Mouse (Mus musculus) G1E (cell line): Measurements from ENCODE around the gene Hoxd8. TPM values are rescaled to one million over a fixed set of nuclear protein-coding genes. Genes with fewer than 3 reads are reported as not detected.

Source experiments
- ATAC-seq: 2 replicates; pipeline ENCODE4 v1.8.0; 2016; ENCODE audit warnings: mild to moderate bottlenecking; ENCODE audit not compliant: insufficient number of reproducible peaks, poor library complexity, low FRiP score, severe bottlenecking; ENCODE audit errors: extremely low read depth
- DNase-seq: peaks from one replicate; pipeline ENCODE4 v3.0.0; 2012; ENCODE audit warnings: low spot score
- H3K27me3 ChIP-seq: 2 replicates; pipeline ENCODE4 v1.6.1; 2012; ENCODE audit warnings: mild to moderate bottlenecking, low read length, inconsistent platforms; ENCODE audit not compliant: insufficient read depth
- H3K36me3 ChIP-seq: replicated peaks from 2 replicates; pipeline ENCODE3; 2012; ENCODE audit warnings: mild to moderate bottlenecking, inconsistent platforms
- H3K4me1 ChIP-seq: 2 replicates; pipeline ENCODE4 v1.6.1; 2012; ENCODE audit warnings: low read depth, low read length, inconsistent platforms, mixed read lengths; ENCODE audit not compliant: insufficient read depth
- H3K4me3 ChIP-seq: 2 replicates; pipeline ENCODE4 v1.5.1; 2012; ENCODE audit warnings: low read depth, mild to moderate bottlenecking, inconsistent platforms, low read length, moderate library complexity, mixed read lengths
- H3K9me3 ChIP-seq: replicated peaks from 2 replicates; pipeline ENCODE4 v1.6.1; 2012; ENCODE audit warnings: inconsistent platforms
- CTCF ChIP-seq: IDR thresholded peaks from 2 replicates; pipeline ENCODE4 v1.5.1; 2012; ENCODE audit warnings: low read depth, low read length, inconsistent platforms, mixed read lengths
- GATA1 ChIP-seq: IDR thresholded peaks from 2 replicates; pipeline ENCODE4 v1.6.1; 2012; ENCODE audit warnings: borderline replicate concordance, low read length, inconsistent platforms, mixed read lengths
- GATA2 ChIP-seq: IDR thresholded peaks from 2 replicates; pipeline ENCODE4 v1.6.1; 2012; ENCODE audit warnings: low read depth, low read length, inconsistent platforms, borderline replicate concordance
- POLR2AphosphoS5 ChIP-seq: IDR thresholded peaks from 2 replicates; pipeline ENCODE4 v1.6.1; 2012; ENCODE audit warnings: low read depth, low read length, inconsistent platforms; ENCODE audit not compliant: insufficient replicate concordance
- TAL1 ChIP-seq: conservative IDR thresholded peaks from 2 replicates; pipeline ENCODE4 v1.6.1; 2012; ENCODE audit warnings: low read depth, low read length, inconsistent platforms, mixed read lengths
- polyA plus RNA-seq: library from polyadenylated mRNA; stranded (reverse); fragments of >175 nt; gene quantifications from 2 replicates; pipeline ENCODE4 v1.2.3, GENCODE M21; 2012
- total RNA-seq, 2 experiments: library from RNA; stranded (forward) in 1 of 2; stranded (reverse) in 1 of 2; fragments of 200-1000 nt in 1 of 2; fragments of >200 nt in 1 of 2; fragmentation: Nextera tagmentation in 1 of 2; gene quantifications; 2 replicates each; pipeline ENCODE4 v1.2.3; 2014 to 2017

The Hoxd8 gene
- total and polyA plus RNA-seq, 3 experiments, result not detected

DNA sequence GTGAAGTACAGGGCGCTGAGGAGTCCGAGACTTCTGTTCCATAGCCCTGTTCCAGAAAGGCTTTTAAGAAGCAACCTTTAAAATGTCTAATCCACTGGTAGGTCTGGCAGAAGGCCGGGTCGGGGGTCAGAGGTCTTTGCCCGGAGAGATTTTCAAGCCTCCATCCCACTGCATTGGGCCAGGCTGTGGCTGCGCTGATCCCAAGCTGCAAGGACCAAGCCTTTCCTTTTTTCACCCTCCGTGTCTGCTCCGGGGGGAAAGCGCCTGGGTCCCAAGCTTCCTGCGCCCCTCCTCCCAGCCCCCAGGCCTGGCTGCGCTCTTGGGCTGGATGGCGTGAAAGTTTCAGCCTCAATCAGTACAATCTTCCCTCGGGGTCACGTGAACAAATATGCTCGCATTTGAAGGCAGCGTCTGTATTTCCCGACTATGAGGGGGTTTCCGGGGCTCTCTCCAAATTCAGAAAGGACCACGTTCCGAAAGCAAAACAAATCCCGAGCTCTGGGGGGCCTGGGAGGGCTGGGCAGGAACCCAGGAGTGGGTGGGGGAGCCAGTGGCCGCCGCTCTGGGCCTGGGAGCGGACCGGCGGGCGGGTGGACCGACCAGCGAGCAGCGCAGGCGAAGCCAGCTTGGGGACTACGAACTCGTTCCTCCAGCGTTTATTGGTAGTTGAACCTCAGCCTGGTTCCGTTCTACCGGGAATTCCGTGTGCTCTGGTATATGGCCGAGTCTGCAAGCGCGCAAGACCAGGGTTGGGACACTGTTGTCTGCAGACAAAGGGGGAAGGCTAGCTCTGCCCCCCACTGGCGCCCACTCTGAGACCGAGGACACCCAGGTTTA, 31.7 kb downstream of the Hoxd8 start:
- ATAC-seq (no peak), DNase-seq (no peak)
- TF ChIP-seq GATA2 (no peak), CTCF (no peak), GATA1 (no peak), POLR2AphosphoS5 (no peak), TAL1 (no peak)
- Histone ChIP-seq H3K36me3 (no peaks in the 10 kb centered on the region), H3K9me3 (no peaks in the 10 kb centered on the region), H3K4me3 (no peak overlapping the region), H3K27me3 (peaks cover 84% of the 10 kb centered on the region), H3K4me1 (peaks cover 9% of the 10 kb centered on the region)

DNA sequence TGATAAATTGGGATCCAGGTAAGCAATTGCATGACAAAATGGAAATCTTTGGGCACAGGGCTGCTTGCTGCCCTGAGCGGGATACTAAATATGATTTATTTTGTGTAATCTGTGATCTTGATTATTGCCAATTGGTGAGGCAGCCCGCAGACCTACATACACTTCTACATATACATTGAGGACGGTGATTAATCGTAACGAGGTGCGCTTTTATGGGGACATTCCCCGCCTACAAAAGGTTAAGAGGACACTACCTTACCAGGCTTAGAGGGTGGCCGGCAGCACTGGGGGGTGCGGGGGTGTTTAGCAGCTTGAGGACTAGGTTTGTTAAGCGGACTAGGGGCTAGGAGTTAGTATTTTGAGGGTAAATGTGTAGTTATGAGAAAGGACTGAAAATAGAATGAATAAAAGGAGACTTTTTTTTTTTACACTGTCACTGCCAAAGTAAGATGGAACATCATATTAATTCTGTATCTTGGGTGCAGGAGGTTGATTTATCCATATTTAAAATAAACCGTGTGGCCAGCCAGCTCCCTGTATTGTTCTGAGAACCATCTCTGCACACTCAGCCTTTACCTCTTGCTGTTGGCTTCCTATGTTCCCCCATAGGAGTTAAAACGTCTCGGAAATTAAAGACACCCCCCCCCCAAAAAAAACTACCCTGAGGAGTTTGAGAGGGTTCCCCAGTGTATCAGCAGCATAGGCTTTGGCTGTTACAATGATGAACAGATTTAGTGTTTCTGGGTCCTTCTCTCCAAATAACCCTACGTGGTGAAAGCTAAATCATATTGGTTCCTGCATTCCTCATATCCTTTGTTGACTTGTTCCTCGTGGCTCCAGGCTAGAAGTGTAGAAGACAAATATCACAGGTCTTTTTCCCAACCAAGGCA, 32.5 kb downstream of the Hoxd8 start:
- no peak for TF ChIP-seq GATA1
- no peak for TF ChIP-seq GATA2
- no peak for TF ChIP-seq POLR2AphosphoS5
- no peak for TF ChIP-seq CTCF
- no peak for TF ChIP-seq TAL1
- Histone ChIP-seq H3K4me1 (peaks cover 9% of the 10 kb centered on the region), H3K36me3 (no peaks in the 10 kb centered on the region), H3K4me3 (no peak overlapping the region), H3K27me3 (peaks cover 83% of the 10 kb centered on the region), H3K9me3 (no peaks in the 10 kb centered on the region)
- ATAC-seq (no peak), DNase-seq (no peak)

DNA sequence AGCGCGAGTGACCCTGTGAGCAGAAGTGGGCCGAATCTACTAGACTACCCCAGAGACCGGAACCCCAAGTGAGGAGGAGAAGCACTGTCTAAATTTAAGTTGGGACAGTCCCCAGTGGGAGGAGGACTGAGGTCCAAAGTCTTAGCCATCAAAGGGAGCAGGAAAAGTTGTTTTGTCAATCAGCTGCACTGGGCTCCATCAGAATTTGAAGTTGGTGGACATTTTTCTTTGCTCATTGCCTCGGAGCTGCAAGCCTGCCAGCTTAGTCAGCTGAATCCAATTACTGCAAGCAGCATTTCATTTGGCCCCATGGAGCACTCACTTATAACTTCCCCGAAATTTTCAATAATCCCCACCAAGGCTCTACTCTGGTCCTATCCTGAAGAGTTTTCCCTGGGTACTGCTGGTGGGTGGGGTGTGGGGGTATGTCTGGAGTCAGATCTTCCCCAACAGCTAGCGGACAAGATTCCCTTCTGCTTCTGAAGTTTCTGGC, 33.2 kb downstream of the Hoxd8 start:
- TF ChIP-seq GATA2 (no peak), POLR2AphosphoS5 (no peak), GATA1 (no peak), CTCF (no peak), TAL1 (no peak)
- Histone ChIP-seq H3K27me3 (peaks cover 78% of the 10 kb centered on the region), H3K36me3 (no peaks in the 10 kb centered on the region), H3K9me3 (no peaks in the 10 kb centered on the region), H3K4me3 (no peak overlapping the region), H3K4me1 (peaks cover 7% of the 10 kb centered on the region)
- ATAC-seq (no peak), DNase-seq (no peak)

DNA sequence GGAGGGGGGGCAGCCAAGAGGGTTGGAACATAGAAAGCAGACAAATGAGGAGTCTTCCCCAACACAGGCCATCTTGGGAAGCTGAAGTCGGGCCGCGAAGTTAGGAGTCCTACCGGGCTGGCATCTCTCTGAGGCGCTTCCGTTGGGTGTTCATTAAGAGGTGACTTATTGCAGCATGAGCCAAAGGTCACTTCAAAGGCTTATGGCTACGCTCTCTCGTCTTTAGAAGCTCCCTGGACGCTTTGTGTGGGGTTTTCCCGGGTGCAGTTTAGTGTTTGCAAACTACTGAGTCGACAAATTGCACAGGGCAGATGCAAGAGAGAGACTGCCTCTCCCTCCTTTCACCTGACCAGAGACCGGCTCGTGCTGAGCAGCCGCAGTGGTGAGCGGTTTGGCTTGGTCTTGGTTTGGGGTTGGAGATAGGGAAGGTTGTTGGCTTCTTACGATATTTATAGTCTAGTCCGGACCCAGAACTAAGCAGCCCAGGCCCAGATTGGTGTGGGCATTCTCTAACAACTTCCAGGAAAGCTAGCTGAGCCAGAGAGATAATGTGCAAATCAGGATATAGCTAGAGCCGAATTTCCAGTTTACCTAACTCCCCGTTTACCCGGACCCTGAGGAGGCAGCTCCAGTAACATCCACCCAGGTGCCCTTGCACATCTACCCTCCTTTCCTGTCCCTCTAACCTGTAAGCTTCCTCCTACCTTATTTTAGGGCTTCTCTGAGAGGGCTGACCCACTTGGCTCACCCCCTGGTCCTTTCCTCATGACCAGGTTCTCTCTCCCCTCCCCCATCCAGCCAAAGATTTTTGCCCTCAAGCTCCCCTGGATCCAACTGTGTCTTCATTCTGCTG, 34.4 kb downstream of the Hoxd8 start:
- ATAC-seq (no peak), DNase-seq (no peak)
- no peak for TF ChIP-seq GATA1
- TF ChIP-seq POLR2AphosphoS5, result no peak
- TF ChIP-seq TAL1, result no peak
- no peak for TF ChIP-seq GATA2
- TF ChIP-seq CTCF, result no peak
- H3K36me3 ChIP-seq, result no peaks in the 10 kb centered on the region
- peaks cover 74% of the 10 kb centered on the region for H3K27me3 ChIP-seq
- H3K4me3 ChIP-seq, result no peak overlapping the region
- no peaks in the 10 kb centered on the region for H3K9me3 ChIP-seq
- H3K4me1 ChIP-seq, result peaks cover 4% of the 10 kb centered on the region

DNA sequence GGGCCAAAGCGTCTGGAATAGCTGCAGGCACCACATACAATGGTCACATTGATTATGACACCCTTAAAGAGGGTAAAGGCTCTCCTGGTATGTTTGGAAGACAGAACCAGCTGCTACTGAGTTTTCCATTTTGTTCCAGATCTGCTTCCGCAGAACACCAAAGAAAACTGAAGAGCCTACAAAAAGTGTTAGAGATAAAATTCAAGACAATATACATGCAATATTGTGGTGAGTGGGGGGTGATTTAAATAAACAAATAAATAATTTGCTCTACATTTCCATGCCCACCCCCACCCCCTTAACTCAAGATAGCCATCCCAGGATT, 35.0 kb downstream of the Hoxd8 start:
- Histone ChIP-seq H3K4me3 (no peak overlapping the region), H3K36me3 (no peaks in the 10 kb centered on the region), H3K27me3 (peaks cover 74% of the 10 kb centered on the region), H3K4me1 (peaks cover 2% of the 10 kb centered on the region; the same call in 1 of the 2 replicates), H3K9me3 (no peaks in the 10 kb centered on the region)
- TF ChIP-seq GATA1 (no peak), TAL1 (no peak), POLR2AphosphoS5 (no peak), GATA2 (no peak), CTCF (no peak)
- no peak for DNase-seq
- ATAC-seq, result no peak

GRCm38 (mm10) chr2:74739869-74740268, 35.5 kb downstream of the Hoxd8 start:
- ATAC-seq (no peak), DNase-seq (no peak)
- Histone ChIP-seq H3K36me3 (no peaks in the 10 kb centered on the region), H3K27me3 (peaks cover 70% of the 10 kb centered on the region), H3K4me1 (peaks cover 2% of the 10 kb centered on the region; the same call in 1 of the 2 replicates), H3K4me3 (no peak overlapping the region), H3K9me3 (no peaks in the 10 kb centered on the region)
- TF ChIP-seq CTCF (no peak), GATA1 (no peak), GATA2 (no peak), TAL1 (no peak), POLR2AphosphoS5 (no peak)
